Mouse (Mus musculus) embryonic facial prominence, embryonic 14.5 days (tissue): ENCODE results near the gene Ppp1r9a. TPM values are rescaled to one million over a fixed set of nuclear protein-coding genes. Genes with fewer than 3 reads are reported as not detected.

ENCODE experiments used
- ATAC-seq: fragments of 200-750 bp; cut with Nextera tagmentation; 2 replicates; pipeline ENCODE4 v1.8.0; 2017; ENCODE audit warnings: low read depth, moderate number of reproducible peaks, moderate TSS enrichment
- DNase-seq: peaks from one replicate; pipeline ENCODE4 v3.0.0-alpha.2; 2015; ENCODE audit warnings: low spot score
- H3K27ac ChIP-seq: fragments of 300-500 bp; sonication (generic); replicated peaks from 2 replicates; pipeline ENCODE4 v1.5.1; 2014; ENCODE audit warnings: low read depth, mild to moderate bottlenecking, low read length, moderate library complexity
- H3K27me3 ChIP-seq: fragments of 300-500 bp; sonication (generic); replicated peaks from 2 replicates; pipeline ENCODE4 v1.6.1; 2014; ENCODE audit warnings: low read length; ENCODE audit not compliant: control insufficient read depth, insufficient read depth
- H3K36me3 ChIP-seq: fragments of 300-500 bp; sonication (generic); 2 replicates; pipeline ENCODE4 v1.6.1; 2014; ENCODE audit warnings: low read length, mixed read lengths; ENCODE audit not compliant: control insufficient read depth, insufficient read depth
- H3K4me1 ChIP-seq: fragments of 300-500 bp; sonication (generic); 2 replicates; pipeline ENCODE4 v1.6.1; 2014; ENCODE audit warnings: antibody characterized with exemption, low read length; ENCODE audit not compliant: control insufficient read depth, insufficient read depth
- H3K4me2 ChIP-seq: fragments of 300-500 bp; sonication (generic); 2 replicates; pipeline ENCODE4 v1.6.1; 2014; ENCODE audit warnings: low read depth, mild to moderate bottlenecking, low read length, moderate library complexity, mixed read lengths
- H3K4me3 ChIP-seq: fragments of 300-500 bp; sonication (generic); 2 replicates; pipeline ENCODE4 v1.5.1; 2014; ENCODE audit warnings: low read depth, mild to moderate bottlenecking, low read length
- H3K9ac ChIP-seq: fragments of 300-500 bp; sonication (generic); 2 replicates; pipeline ENCODE4 v1.6.1; 2014; ENCODE audit warnings: low read depth, mild to moderate bottlenecking, low read length, moderate library complexity, mixed read lengths
- H3K9me3 ChIP-seq: fragments of 300-500 bp; sonication (generic); 2 replicates; pipeline ENCODE4 v1.6.1; 2016; ENCODE audit warnings: low read length; ENCODE audit not compliant: control insufficient read depth
- WGBS: fragments of 180-500 bp; shearing (Covaris S2); extraction: QIAGEN DNeasy Blood & Tissue Kit; methylation state at CpG from one replicate; pipeline ENCODE4 v1.1.7; 2014; 5-methylcytosine and 5-hydroxymethylcytosine counted together
- polyA plus RNA-seq: library from polyadenylated mRNA; unstranded; fragments of >200 nt; fragmentation: Nextera tagmentation; extraction: Ambion mirVana; gene quantifications from 2 replicates; pipeline ENCODE4 v1.2.1, GENCODE M21; 2014

Ppp1r9a gene
- polyA plus RNA-seq, 1 experiment from 2014 or later: 17.1 TPM

GRCm38 (mm10) chr6:5113103-5113502, 210.4 kb downstream of the Ppp1r9a start:
- H3K36me3 ChIP-seq: peaks cover 15% of the 10 kb centered on the region; the same call in 1 of the 2 replicates
- H3K27me3 ChIP-seq: no peaks in the 10 kb centered on the region
- H3K4me3 ChIP-seq: no peak overlapping the region
- WGBS: 40% methylated on average over 8 of the region's 8 CpGs
- ATAC-seq (no peak), DNase-seq (no peak)
- H3K4me2 ChIP-seq: no peak overlapping the region
- H3K4me1 ChIP-seq: peaks cover 8% of the 10 kb centered on the region; the same call in 1 of the 2 replicates
- H3K27ac ChIP-seq: no peak overlapping the region
- H3K9ac ChIP-seq: no peak overlapping the region
- no peaks in the 10 kb centered on the region for H3K9me3 ChIP-seq

- ATAC-seq: no peak
- H3K27ac ChIP-seq: no peak overlapping the region
- WGBS: 62% methylated on average over 5 of the region's 5 CpGs
Measured at GRCm38 (mm10) chr6:5113734-5114133, 211.0 kb downstream of the Ppp1r9a start.

GRCm38 (mm10) chr6:5114857-5115256, 212.1 kb downstream of the Ppp1r9a start:
- Histone ChIP-seq H3K4me2 (no peak overlapping the region), H3K4me3 (no peak overlapping the region), H3K9ac (no peak overlapping the region), H3K4me1 (0 out of 2 replicates have a peak, but pooled peaks cover 2% of the 10 kb centered on the region), H3K36me3 (peaks cover 15% of the 10 kb centered on the region; the same call in 1 of the 2 replicates), H3K9me3 (no peaks in the 10 kb centered on the region), H3K27me3 (no peaks in the 10 kb centered on the region), H3K27ac (no peak overlapping the region)
- ATAC-seq (no peak), DNase-seq (no peak)
- WGBS: 82% methylated on average over 7 of the region's 7 CpGs

More at GRCm38 (mm10) chr6:5113734-5114133, 211.0 kb downstream of the Ppp1r9a start:
- Histone ChIP-seq H3K36me3 (peaks cover 15% of the 10 kb centered on the region; the same call in 1 of the 2 replicates), H3K4me3 (no peak overlapping the region), H3K9ac (no peak overlapping the region), H3K4me2 (no peak overlapping the region), H3K4me1 (peaks cover 7% of the 10 kb centered on the region; the same call in 1 of the 2 replicates), H3K9me3 (no peaks in the 10 kb centered on the region), H3K27me3 (no peaks in the 10 kb centered on the region)
- no peak for DNase-seq

GRCm38 (mm10) chr6:5119181-5119910, 216.6 kb downstream of the Ppp1r9a start:
- H3K4me1 ChIP-seq: no peaks in the 10 kb centered on the region
- no peak overlapping the region for H3K4me3 ChIP-seq
- H3K9ac ChIP-seq: no peak overlapping the region
- no peak overlapping the region for H3K27ac ChIP-seq
- DNase-seq: no peak
- H3K27me3 ChIP-seq: no peaks in the 10 kb centered on the region
- no peak for ATAC-seq
- no peaks in the 10 kb centered on the region for H3K9me3 ChIP-seq
- H3K4me2 ChIP-seq: no peak overlapping the region
- peaks cover 13% of the 10 kb centered on the region; the same call in 1 of the 2 replicates for H3K36me3 ChIP-seq
- 78% methylated on average over 15 of the region's 15 CpGs for WGBS

- Histone ChIP-seq H3K4me2 (no peak overlapping the region), H3K9me3 (no peaks in the 10 kb centered on the region), H3K36me3 (peaks cover 13% of the 10 kb centered on the region; the same call in 1 of the 2 replicates), H3K4me1 (no peaks in the 10 kb centered on the region), H3K27ac (no peak overlapping the region), H3K27me3 (no peaks in the 10 kb centered on the region), H3K9ac (no peak overlapping the region), H3K4me3 (no peak overlapping the region)
- no peak for DNase-seq
- 70% methylated on average over 3 of the region's 3 CpGs for WGBS
- ATAC-seq: no peak
Measured at GRCm38 (mm10) chr6:5120229-5120628, 217.5 kb downstream of the Ppp1r9a start.

- WGBS: 73% methylated on average over 14 of the region's 14 CpGs
- Histone ChIP-seq H3K4me1 (no peaks in the 10 kb centered on the region), H3K27ac (no peak overlapping the region), H3K9ac (no peak overlapping the region), H3K27me3 (no peaks in the 10 kb centered on the region), H3K4me3 (no peak overlapping the region), H3K9me3 (no peaks in the 10 kb centered on the region), H3K36me3 (no peaks in the 10 kb centered on the region), H3K4me2 (no peak overlapping the region)
- ATAC-seq: no peak
- DNase-seq: no peak
Measured at GRCm38 (mm10) chr6:5129364-5130093, 226.8 kb downstream of the Ppp1r9a start.

GRCm38 (mm10) chr6:5134986-5135385, 232.3 kb downstream of the Ppp1r9a start:
- no peaks in the 10 kb centered on the region for H3K4me1 ChIP-seq
- ATAC-seq (no peak), DNase-seq (no peak)
- H3K4me3 ChIP-seq: no peak overlapping the region
- no peak overlapping the region for H3K9ac ChIP-seq
- no peak overlapping the region for H3K27ac ChIP-seq
- H3K9me3 ChIP-seq: no peaks in the 10 kb centered on the region
- no peaks in the 10 kb centered on the region for H3K27me3 ChIP-seq
- 77% methylated on average over 6 of the region's 6 CpGs for WGBS
- H3K36me3 ChIP-seq: peaks cover 4% of the 10 kb centered on the region; the same call in 1 of the 2 replicates
- H3K4me2 ChIP-seq: no peak overlapping the region

- Histone ChIP-seq H3K4me2 (no peak overlapping the region), H3K9me3 (no peaks in the 10 kb centered on the region), H3K27me3 (no peaks in the 10 kb centered on the region), H3K9ac (no peak overlapping the region), H3K4me1 (no peaks in the 10 kb centered on the region), H3K36me3 (peaks cover 4% of the 10 kb centered on the region; the same call in 1 of the 2 replicates), H3K4me3 (no peak overlapping the region), H3K27ac (no peak overlapping the region)
- WGBS: 76% methylated on average over 6 of the region's 6 CpGs
- ATAC-seq (no peak), DNase-seq (no peak)
Measured at GRCm38 (mm10) chr6:5136046-5136445, 233.3 kb downstream of the Ppp1r9a start.
